Mouse (Mus musculus): Measurements from ENCODE around the gene Pitpnm1.
"Not testable (repeated sequence)": the region's sequence is repeated elsewhere in the genome, so short reads cannot be mapped to it uniquely, and the experiment has no call there.

The Pitpnm1 gene

GRCm38 (mm10) chr19:4099837-4100717 lies at the start of gene Pitpnm1:
Pitpnm1 (plus strand) TSS chr19:4099998.
- peak; percentile 82 for DNase-seq (ENCODE audit: inconsistent ontology term)

- no peak for DNase-seq (ENCODE audit: inconsistent ontology term)
Observed at GRCm38 (mm10) chr19:4051016-4051415, 48.8 kb upstream of the Pitpnm1 start.

GRCm38 (mm10) chr19:4051741-4052515 lies 47.9 kb upstream of the Pitpnm1 start:
- DNase-seq (ENCODE audit: inconsistent ontology term) = peak; percentile 16

GRCm38 (mm10) chr19:4052516-4053030 lies 47.2 kb upstream of the Pitpnm1 start:
- no peak for DNase-seq (ENCODE audit: inconsistent ontology term)

- no peak for DNase-seq (ENCODE audit: inconsistent ontology term)
Observed at GRCm38 (mm10) chr19:4054613-4055012, 45.2 kb upstream of the Pitpnm1 start.

GRCm38 (mm10) chr19:4055216-4055946 lies 44.4 kb upstream of the Pitpnm1 start:
- DNase-seq (ENCODE audit: inconsistent ontology term) = no peak

GRCm38 (mm10) chr19:4055947-4056693 lies 43.7 kb upstream of the Pitpnm1 start:
- DNase-seq (ENCODE audit: inconsistent ontology term) = no peak

- DNase-seq (ENCODE audit: inconsistent ontology term) = no peak
Observed at GRCm38 (mm10) chr19:4056727-4057126, 43.1 kb upstream of the Pitpnm1 start.

GRCm38 (mm10) chr19:4057389-4057788 lies 42.4 kb upstream of the Pitpnm1 start:
- DNase-seq (ENCODE audit: inconsistent ontology term) = no peak

GRCm38 (mm10) chr19:4057962-4058361 lies 41.8 kb upstream of the Pitpnm1 start:
- DNase-seq (ENCODE audit: inconsistent ontology term) = no peak

- no peak for DNase-seq (ENCODE audit: inconsistent ontology term)
Observed at GRCm38 (mm10) chr19:4058581-4058980, 41.2 kb upstream of the Pitpnm1 start.

- DNase-seq (ENCODE audit: inconsistent ontology term) = no peak
Observed at GRCm38 (mm10) chr19:4059069-4059740, 40.6 kb upstream of the Pitpnm1 start, which contains the start of gene Gstp3. Gstp3 (minus strand) TSS chr19:4059569.

- DNase-seq (ENCODE audit: inconsistent ontology term) = not testable (repeated sequence)
Observed at GRCm38 (mm10) chr19:4060044-4060898, 39.5 kb upstream of the Pitpnm1 start.

GRCm38 (mm10) chr19:4060899-4061465 lies 38.8 kb upstream of the Pitpnm1 start:
- DNase-seq (ENCODE audit: inconsistent ontology term) = no peak

- DNase-seq (ENCODE audit: inconsistent ontology term) = not testable (repeated sequence)
Observed at GRCm38 (mm10) chr19:4063357-4063756, 36.4 kb upstream of the Pitpnm1 start.

GRCm38 (mm10) chr19:4064501-4064900 lies 35.3 kb upstream of the Pitpnm1 start:
- DNase-seq (ENCODE audit: inconsistent ontology term) = not testable (repeated sequence)

GRCm38 (mm10) chr19:4066280-4066679 lies 33.5 kb upstream of the Pitpnm1 start:
- no peak for DNase-seq (ENCODE audit: inconsistent ontology term)

GRCm38 (mm10) chr19:4066877-4067276 lies 32.9 kb upstream of the Pitpnm1 start:
- no peak for DNase-seq (ENCODE audit: inconsistent ontology term)

GRCm38 (mm10) chr19:4068242-4068641 lies 31.6 kb upstream of the Pitpnm1 start:
- not testable (repeated sequence) for DNase-seq (ENCODE audit: inconsistent ontology term)

All from Muller cell, postnatal 12 days (primary cell).